Mouse (Mus musculus) embryonic facial prominence, embryonic 11.5 days (tissue): ENCODE measurements at regions not wholly inside any gene's neighbourhood (a gene's known extent, or its start where the extent isn't known, plus 50 kb on each side); places are given as distances from the start of the nearest gene placed in this dataset.

Experiments
- ATAC-seq: fragments of 200-750 bp; cut with Nextera tagmentation; replicated peaks from 2 replicates; pipeline ENCODE4 v1.8.0; 2017; ENCODE audit warnings: low read depth; ENCODE audit not compliant: insufficient number of reproducible peaks, low FRiP score, low TSS enrichment
- DNase-seq: peaks from one replicate; pipeline ENCODE4 v3.0.0-alpha.2; 2015; ENCODE audit warnings: low spot score
- H3K27ac ChIP-seq: fragments of 300-500 bp; sonication (generic); replicated peaks from 2 replicates; pipeline ENCODE4 v1.5.1; 2014; ENCODE audit warnings: mild to moderate bottlenecking, low read depth, low read length, control low read depth
- H3K27me3 ChIP-seq: fragments of 300-500 bp; sonication (generic); 2 replicates; pipeline ENCODE4 v1.6.1; 2014; ENCODE audit warnings: mild to moderate bottlenecking, low read length, moderate library complexity, mixed read lengths; ENCODE audit not compliant: control insufficient read depth, insufficient read depth
- H3K36me3 ChIP-seq: fragments of 300-500 bp; sonication (generic); replicated peaks from 2 replicates; pipeline ENCODE4 v1.6.1; 2014; ENCODE audit warnings: low read depth, mild to moderate bottlenecking, low read length, moderate library complexity, mixed read lengths; ENCODE audit not compliant: control insufficient read depth, insufficient read depth
- H3K4me1 ChIP-seq: fragments of 300-500 bp; sonication (generic); 2 replicates; pipeline ENCODE4 v1.6.1; 2014; ENCODE audit warnings: low read length, mixed read lengths; ENCODE audit not compliant: control insufficient read depth, insufficient read depth
- H3K4me2 ChIP-seq: fragments of 300-500 bp; sonication (generic); 2 replicates; pipeline ENCODE4 v1.6.1; 2014; ENCODE audit warnings: low read depth, mild to moderate bottlenecking, control low read depth, low read length, moderate library complexity
- H3K4me3 ChIP-seq: fragments of 300-500 bp; sonication (generic); 2 replicates; pipeline ENCODE4 v1.5.1; 2014; ENCODE audit warnings: low read depth, low read length, control low read depth
- H3K9ac ChIP-seq: fragments of 300-500 bp; sonication (generic); replicated peaks from 2 replicates; pipeline ENCODE4 v1.6.1; 2014; ENCODE audit warnings: mild to moderate bottlenecking, control low read depth, low read length
- H3K9me3 ChIP-seq: fragments of 300-500 bp; sonication (generic); replicated peaks from 2 replicates; pipeline ENCODE4 v1.6.1; 2016; ENCODE audit warnings: mild to moderate bottlenecking, low read length, inconsistent platforms, mixed read lengths; ENCODE audit not compliant: control insufficient read depth
- WGBS: fragments of 180-500 bp; shearing (Covaris S2); extraction: QIAGEN DNeasy Blood & Tissue Kit; methylation state at CpG from one replicate; pipeline ENCODE4 v1.1.7; 2014; 5-methylcytosine and 5-hydroxymethylcytosine counted together

DNA sequence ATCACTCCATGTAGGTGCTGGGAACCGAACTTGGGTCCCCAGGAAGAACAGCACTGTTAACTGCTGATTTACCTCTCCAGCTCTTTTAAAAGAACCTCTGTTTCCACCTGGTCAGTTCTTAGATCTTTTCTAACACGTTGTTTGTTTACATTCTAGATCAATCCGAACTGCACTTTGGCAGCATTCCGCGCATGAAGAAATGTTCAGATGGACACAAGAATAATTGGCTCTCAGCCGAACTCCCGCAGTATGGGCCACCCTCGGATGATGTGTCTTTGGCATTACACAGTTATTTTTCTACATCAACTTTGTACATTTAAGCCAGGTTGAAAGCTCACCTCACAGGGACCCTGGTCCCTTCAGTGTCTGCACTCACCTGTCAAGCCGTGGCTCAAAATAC lies 57.7 kb upstream of the Irs2 start:
- Histone ChIP-seq H3K27me3 (no peaks in the 10 kb centered on the region), H3K36me3 (no peaks in the 10 kb centered on the region), H3K4me1 (no peaks in the 10 kb centered on the region), H3K9me3 (no peaks in the 10 kb centered on the region), H3K4me3 (no peak overlapping the region), H3K4me2 (no peak overlapping the region), H3K9ac (no peak overlapping the region), H3K27ac (no peak overlapping the region)
- no peak for DNase-seq
- WGBS: 90% methylated on average over 9 of the region's 9 CpGs
- ATAC-seq: no peak

DNA sequence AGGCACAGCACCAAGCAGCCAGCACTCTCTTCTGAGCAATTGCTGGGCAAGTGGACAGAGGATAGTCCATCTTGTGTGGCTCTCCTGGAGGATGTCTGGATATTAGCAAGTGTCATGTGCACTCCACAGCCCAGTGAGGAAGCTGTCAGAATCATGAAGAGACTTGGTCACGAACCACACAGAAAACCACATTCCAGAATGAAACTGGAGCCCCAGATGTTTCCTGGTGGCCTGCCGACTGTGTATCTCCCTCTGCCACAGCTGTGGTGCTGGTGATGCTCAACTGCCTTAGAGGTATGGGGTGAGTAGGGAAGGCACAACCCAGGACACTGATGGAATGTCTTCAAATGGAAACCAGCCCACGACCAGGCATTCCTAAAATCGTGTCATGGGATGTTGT lies 57.0 kb upstream of the Irs2 start:
- no peaks in the 10 kb centered on the region for H3K36me3 ChIP-seq
- no peak for DNase-seq
- no peaks in the 10 kb centered on the region for H3K9me3 ChIP-seq
- H3K9ac ChIP-seq: no peak overlapping the region
- 63% methylated on average over 4 of the region's 4 CpGs for WGBS
- H3K4me2 ChIP-seq: no peak overlapping the region
- H3K27ac ChIP-seq: no peak overlapping the region
- no peak overlapping the region for H3K4me3 ChIP-seq
- no peak; the same call in 1 of the 2 replicates for ATAC-seq
- H3K4me1 ChIP-seq: no peaks in the 10 kb centered on the region
- no peaks in the 10 kb centered on the region for H3K27me3 ChIP-seq

DNA sequence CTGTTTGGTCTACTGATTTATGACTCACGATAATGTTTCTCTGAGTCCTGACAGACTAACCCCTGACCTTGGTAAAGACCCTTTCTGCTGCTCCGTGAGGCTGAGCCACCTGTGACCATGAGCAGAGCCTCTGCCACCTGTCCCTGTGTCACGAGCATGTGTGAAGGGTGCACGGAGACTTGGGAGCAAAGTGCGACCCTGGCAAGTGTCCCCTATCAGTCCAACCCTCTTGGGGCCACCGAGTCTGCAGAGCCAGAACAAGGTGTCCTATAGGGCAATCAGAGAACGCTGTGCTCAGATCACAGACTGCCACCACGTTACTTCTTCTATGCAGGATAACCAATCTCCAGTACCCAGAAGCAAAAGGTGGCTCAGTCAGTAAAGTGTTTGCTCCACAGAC lies 54.8 kb upstream of the Irs2 start:
- 78% methylated on average over 8 of the region's 8 CpGs for WGBS
- H3K9ac ChIP-seq: no peak overlapping the region
- no peak for DNase-seq
- no peak for ATAC-seq
- H3K4me3 ChIP-seq: no peak overlapping the region
- no peaks in the 10 kb centered on the region for H3K36me3 ChIP-seq
- no peak overlapping the region for H3K4me2 ChIP-seq
- H3K27ac ChIP-seq: no peak overlapping the region
- H3K9me3 ChIP-seq: no peaks in the 10 kb centered on the region
- H3K27me3 ChIP-seq: no peaks in the 10 kb centered on the region
- no peaks in the 10 kb centered on the region for H3K4me1 ChIP-seq

DNA sequence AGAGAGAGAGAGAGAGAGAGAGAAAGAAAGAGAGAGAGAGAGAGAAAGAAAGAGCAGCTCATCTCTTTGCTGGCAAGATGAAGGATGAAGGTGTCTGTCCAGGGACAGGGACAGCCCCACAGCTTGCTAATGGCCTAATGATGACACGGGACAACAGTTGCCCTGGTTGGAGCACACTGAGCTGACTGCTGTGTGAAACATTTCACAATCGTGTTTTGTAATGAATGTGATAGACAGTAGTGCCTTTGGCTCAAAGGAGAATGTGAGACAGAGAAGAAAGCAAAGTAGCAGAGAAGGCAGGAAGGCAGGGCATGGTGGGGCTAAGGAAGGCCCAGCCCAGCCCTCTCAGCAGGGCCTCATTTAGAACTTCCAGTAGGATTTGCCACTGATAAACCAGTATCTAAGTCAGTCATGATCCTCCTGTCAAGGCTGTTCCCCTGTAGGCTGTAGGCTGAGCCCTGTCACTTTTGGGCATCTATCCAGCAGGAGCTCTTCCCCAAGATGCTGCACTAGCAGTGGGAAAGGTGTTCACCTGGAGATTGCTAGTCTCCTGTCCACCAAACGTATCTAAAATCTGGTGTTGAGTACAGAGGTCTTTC lies 54.2 kb upstream of the Irs2 start:
- H3K4me3 ChIP-seq: no peak overlapping the region
- ATAC-seq: no peak
- H3K4me2 ChIP-seq: no peak overlapping the region
- H3K4me1 ChIP-seq: no peaks in the 10 kb centered on the region
- no peak overlapping the region for H3K27ac ChIP-seq
- no peak for DNase-seq
- H3K27me3 ChIP-seq: no peaks in the 10 kb centered on the region
- no peaks in the 10 kb centered on the region for H3K9me3 ChIP-seq
- no peaks in the 10 kb centered on the region for H3K36me3 ChIP-seq
- 60% methylated on average over 3 of the region's 3 CpGs for WGBS
- no peak overlapping the region for H3K9ac ChIP-seq

DNA sequence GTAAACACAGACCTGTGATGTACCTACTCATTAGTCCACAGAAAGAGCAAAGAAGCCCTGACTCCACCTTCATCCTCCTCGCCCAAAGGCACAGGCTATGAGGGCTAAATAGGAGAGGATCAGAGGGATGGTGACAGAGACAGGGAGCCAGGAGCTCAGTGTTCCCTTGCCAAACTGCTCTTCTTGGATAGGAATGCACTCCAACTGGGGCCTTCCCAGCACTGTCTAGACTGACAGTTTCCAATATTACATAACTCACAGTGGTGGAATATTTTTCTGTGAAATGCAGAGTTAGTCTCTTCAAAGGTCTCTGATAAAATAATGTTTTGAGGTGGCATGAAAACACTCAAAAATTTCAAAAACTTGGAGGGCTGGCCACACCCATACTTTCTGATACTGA lies 53.5 kb upstream of the Irs2 start:
- no peaks in the 10 kb centered on the region for H3K36me3 ChIP-seq
- no peak for DNase-seq
- H3K27ac ChIP-seq: no peak overlapping the region
- no peak overlapping the region for H3K9ac ChIP-seq
- H3K4me1 ChIP-seq: no peaks in the 10 kb centered on the region
- 59% methylated on average over 1 of the region's 1 CpGs for WGBS
- H3K9me3 ChIP-seq: no peaks in the 10 kb centered on the region
- no peak for ATAC-seq
- H3K27me3 ChIP-seq: no peaks in the 10 kb centered on the region
- no peak overlapping the region for H3K4me3 ChIP-seq
- H3K4me2 ChIP-seq: no peak overlapping the region

DNA sequence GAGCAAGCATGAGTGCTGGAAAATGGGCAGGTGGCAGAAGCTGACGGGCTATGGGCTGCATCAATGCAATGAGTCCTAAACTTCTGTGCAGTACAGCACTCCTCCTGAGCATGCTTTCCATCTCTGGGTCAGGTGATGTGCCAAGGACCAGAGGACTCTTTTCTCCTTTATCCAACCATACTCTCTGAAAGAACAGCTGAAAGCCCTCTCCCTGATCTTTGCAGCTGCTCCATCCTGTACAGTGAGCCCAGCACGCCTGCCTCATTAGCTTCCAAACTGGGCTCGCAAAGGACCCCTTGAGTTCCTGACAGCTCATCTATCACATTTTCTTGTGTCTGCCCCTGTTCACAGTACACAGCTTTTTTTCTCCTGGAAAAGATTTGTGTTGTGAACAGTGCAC lies 52.3 kb upstream of the Irs2 start:
- H3K27ac ChIP-seq: no peak overlapping the region
- DNase-seq (no peak), ATAC-seq (no peak)
- H3K27me3 ChIP-seq: no peaks in the 10 kb centered on the region
- no peak overlapping the region for H3K9ac ChIP-seq
- H3K36me3 ChIP-seq: no peaks in the 10 kb centered on the region
- H3K9me3 ChIP-seq: no peaks in the 10 kb centered on the region
- 77% methylated on average over 3 of the region's 3 CpGs for WGBS
- H3K4me1 ChIP-seq: no peaks in the 10 kb centered on the region
- H3K4me2 ChIP-seq: no peak overlapping the region
- no peak overlapping the region for H3K4me3 ChIP-seq

DNA sequence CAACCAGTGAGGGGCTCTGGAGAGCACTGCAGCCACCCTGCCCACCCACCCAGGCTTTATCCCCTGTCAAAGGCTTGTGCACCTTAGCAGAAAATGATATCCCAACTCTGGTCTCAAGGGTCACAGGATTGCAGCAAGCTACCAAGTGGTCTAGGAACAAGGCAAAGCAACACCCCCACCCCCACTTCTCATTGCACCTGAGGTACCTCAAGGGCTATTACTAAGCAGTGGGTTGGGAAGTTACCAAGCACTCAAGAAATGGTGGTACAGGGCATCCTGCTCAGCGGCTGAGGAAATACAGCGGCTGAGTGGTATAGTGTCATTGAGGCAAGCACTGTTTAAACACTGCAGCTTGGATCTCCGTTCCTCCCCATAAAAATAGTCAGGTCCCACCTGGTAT lies 50.1 kb upstream of the Irs2 start:
- Histone ChIP-seq H3K9ac (no peak overlapping the region), H3K27ac (no peak overlapping the region), H3K27me3 (no peaks in the 10 kb centered on the region), H3K4me1 (no peaks in the 10 kb centered on the region), H3K36me3 (no peaks in the 10 kb centered on the region), H3K9me3 (no peaks in the 10 kb centered on the region), H3K4me2 (no peak overlapping the region), H3K4me3 (no peak overlapping the region)
- no peak for DNase-seq
- no peak for ATAC-seq
- 94% methylated on average over 3 of the region's 3 CpGs for WGBS
